Mouse (Mus musculus): ENCODE results near the gene Gck. TPM values are rescaled to one million over a fixed set of nuclear protein-coding genes. Genes with fewer than 3 reads are reported as not detected.

The Gck gene
- polyA plus RNA-seq, 1 experiment = not detected

DNA sequence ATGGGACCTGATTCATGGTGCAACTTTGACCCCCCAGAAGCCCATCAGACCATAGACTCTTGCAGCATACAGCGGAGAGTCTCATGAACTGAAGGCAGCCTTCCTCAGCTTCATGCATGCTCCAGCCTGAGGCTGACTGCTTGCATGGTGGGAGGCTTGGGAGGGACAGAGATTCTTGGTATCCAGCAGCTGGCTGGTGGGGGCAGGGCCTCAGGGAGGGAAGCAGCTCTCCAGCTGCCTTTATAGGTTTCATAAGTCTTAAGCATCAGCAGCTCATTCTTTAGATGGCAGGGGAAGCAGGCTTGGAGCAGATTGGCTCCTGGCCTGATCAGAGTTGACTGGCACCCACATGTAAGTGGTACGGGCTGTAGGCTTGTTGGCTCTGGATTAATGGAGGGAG is 82.7 kb downstream of the Gck start:
- Histone ChIP-seq H3K27ac (ENCODE audit: insufficient read depth, low read depth, low read length) (no peak overlapping the region), H3K4me3 (ENCODE audit: insufficient read depth, low read depth, low read length) (no peak overlapping the region), H3K4me1 (ENCODE audit: control insufficient read depth, insufficient read depth, low read length) (peaks cover 18% of the 10 kb centered on the region)
- TF ChIP-seq CTCF (IDR thresholded peaks at IDR 0.05; ENCODE audit: insufficient read depth, low read depth, low read length) = no peak
- no peak for TF ChIP-seq POLR2A (IDR thresholded peaks at IDR 0.05; ENCODE audit: insufficient read depth, low read depth, low read length)
- WGBS = 74% methylated on average over 2 of the region's 2 CpGs

DNA sequence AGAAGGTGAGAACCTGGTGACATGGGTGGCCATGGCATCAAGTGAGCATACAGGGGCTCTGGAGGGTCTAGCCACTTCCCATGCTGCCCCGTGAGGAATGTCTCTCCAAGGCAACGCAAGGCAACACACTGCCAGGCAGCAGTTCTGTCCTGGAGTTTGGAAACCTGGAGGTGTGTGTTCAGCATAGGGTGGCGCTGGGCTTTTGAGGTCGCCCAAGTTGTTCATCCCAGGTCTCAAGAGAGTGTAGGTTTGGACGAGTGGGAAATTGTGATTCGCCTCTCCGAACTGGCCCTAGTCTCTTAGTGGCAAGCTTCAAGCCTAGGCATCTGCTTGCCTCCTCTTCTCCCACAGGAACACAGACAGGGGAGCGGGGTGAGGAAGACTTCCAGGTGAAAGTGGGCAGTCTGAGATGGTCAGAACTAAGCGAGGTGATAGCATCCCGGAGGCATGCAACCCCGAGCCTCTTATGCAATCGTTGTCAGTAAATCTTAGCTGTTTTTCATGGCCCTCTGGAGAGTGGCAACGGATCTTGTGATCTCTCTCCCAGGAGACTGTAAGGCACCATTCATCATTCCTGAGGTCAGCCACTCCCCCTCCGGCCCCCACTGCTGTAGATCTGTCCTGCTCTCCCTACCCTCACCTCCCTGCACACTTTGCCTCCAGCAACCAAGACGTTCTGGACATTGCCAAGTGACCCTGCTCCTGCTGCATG is 87.3 kb downstream of the Gck start:
- WGBS = 63% methylated on average over 15 of the region's 15 CpGs
- Histone ChIP-seq H3K4me1 (ENCODE audit: control insufficient read depth, insufficient read depth, low read length) (peaks cover 26% of the 10 kb centered on the region), H3K4me3 (ENCODE audit: insufficient read depth, low read depth, low read length) (no peak overlapping the region; the same call in 1 of the 2 replicates), H3K27ac (ENCODE audit: insufficient read depth, low read depth, low read length) (no peak overlapping the region)
- TF ChIP-seq CTCF (IDR thresholded peaks at IDR 0.05; ENCODE audit: insufficient read depth, low read depth, low read length) (no peak), POLR2A (IDR thresholded peaks at IDR 0.05; ENCODE audit: insufficient read depth, low read depth, low read length) (no peak)

DNA sequence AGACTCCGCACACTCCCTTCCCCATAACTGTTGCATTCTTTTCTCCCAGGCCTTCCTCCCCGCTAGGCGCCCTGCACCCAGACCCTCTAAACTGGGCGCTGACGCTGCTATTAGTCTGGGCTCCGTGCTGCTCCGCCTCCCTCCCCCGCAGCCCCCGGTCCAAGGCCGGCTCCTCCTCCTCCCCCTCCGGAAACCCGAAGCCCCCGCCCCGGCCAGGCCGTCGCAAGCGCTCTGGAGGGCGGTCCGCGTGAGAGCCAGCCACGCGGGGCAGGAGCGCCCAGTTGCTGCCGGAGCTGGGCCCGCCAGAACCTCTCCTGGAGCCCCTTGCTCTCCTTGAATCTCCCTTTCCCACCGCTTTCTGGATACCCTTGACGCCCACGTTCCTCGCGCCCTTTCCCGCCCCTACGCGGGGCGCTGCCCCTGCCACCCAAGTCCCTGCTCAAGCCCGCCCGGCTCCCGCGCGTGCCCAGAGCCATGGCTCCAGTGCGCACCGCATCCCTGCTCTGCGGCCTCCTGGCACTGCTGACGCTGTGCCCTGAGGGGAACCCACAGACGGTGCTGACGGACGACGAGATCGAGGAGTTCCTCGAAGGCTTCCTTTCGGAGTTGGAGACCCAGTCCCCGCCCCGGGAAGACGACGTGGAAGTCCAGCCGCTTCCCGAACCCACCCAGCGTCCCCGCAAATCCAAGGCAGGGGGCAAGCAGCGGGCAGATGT is 88.0 kb downstream of the Gck start, which contains the start of gene Aebp1:
Gene Aebp1, plus strand, starts transcription at position 270 of the 716 bp plus-strand sequence.
- Histone ChIP-seq H3K27ac (ENCODE audit: insufficient read depth, low read depth, low read length) (no peak within 1 kb of the TSS), H3K4me1 (ENCODE audit: control insufficient read depth, insufficient read depth, low read length) (peaks cover 19% of the 10 kb centered on the region), H3K4me3 (ENCODE audit: insufficient read depth, low read depth, low read length) (peak within 1 kb of the TSS; percentile 34)
- TF ChIP-seq CTCF (IDR thresholded peaks at IDR 0.05; ENCODE audit: insufficient read depth, low read depth, low read length) = no peak
- TF ChIP-seq POLR2A (IDR thresholded peaks at IDR 0.05; ENCODE audit: insufficient read depth, low read depth, low read length) = no peak
- 7% methylated on average over 59 of the region's 59 CpGs for WGBS

DNA sequence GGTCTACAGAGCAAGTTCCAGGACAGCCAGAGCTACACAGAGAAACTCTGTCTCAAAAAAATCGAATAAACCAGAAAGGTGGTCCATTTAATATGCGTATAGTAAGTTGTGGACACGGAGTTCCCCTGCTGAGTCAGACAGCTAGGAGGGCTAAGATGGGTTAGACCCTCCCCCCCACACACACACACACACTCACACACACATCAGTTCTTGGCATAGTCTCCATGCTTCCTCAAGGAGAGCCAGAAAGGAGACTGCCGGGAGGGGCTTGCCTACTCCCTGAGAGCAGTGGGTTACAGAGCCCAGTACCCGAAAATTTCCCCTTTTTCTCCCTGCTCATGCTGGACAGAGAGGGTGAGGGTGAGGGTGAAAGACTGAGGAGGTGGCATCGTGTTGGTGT is 89.2 kb downstream of the Gck start:
- Histone ChIP-seq H3K27ac (ENCODE audit: insufficient read depth, low read depth, low read length) (no peak overlapping the region), H3K4me3 (ENCODE audit: insufficient read depth, low read depth, low read length) (no peak overlapping the region), H3K4me1 (ENCODE audit: control insufficient read depth, insufficient read depth, low read length) (peaks cover 23% of the 10 kb centered on the region)
- no peak for TF ChIP-seq POLR2A (IDR thresholded peaks at IDR 0.05; ENCODE audit: insufficient read depth, low read depth, low read length)
- no peak for TF ChIP-seq CTCF (IDR thresholded peaks at IDR 0.05; ENCODE audit: insufficient read depth, low read depth, low read length)
- 48% methylated on average over 6 of the region's 6 CpGs for WGBS

DNA sequence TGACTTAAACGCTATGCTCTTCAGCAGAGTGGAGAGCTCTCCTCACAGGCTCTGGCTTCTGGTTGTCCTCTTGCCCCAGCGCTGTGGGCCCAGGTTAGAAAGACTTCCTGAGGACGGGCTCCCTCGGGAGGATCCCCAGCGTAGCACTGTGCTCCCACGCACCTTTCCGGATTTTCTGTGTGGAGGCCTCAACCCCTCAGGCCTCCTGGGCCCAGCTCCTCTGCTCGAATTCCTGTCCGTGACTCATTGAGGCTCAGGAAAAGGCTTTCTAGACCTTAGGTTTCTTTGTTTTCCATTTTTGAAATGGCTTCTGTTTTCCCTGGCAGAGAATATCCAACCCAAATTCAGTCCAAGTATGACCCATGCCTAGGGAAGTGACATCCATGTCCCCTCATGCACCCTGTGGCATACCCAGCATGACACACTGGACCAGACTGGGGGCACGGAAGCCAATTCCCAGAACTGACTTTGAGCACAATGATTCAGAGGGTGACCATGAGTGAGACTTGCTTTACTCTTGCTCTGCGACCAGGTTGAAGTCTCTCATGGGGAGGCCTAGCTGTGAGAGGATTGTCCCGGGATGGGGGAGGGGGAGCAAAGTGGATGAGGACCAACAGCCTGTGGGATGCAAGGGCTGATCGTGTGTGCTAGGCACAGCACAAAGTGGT is 89.9 kb downstream of the Gck start:
- WGBS = 87% methylated on average over 13 of the region's 13 CpGs
- Histone ChIP-seq H3K4me1 (ENCODE audit: control insufficient read depth, insufficient read depth, low read length) (peaks cover 23% of the 10 kb centered on the region), H3K4me3 (ENCODE audit: insufficient read depth, low read depth, low read length) (no peak overlapping the region), H3K27ac (ENCODE audit: insufficient read depth, low read depth, low read length) (no peak overlapping the region)
- TF ChIP-seq POLR2A (IDR thresholded peaks at IDR 0.05; ENCODE audit: insufficient read depth, low read depth, low read length) (no peak), CTCF (IDR thresholded peaks at IDR 0.05; ENCODE audit: insufficient read depth, low read depth, low read length) (no peak)

DNA sequence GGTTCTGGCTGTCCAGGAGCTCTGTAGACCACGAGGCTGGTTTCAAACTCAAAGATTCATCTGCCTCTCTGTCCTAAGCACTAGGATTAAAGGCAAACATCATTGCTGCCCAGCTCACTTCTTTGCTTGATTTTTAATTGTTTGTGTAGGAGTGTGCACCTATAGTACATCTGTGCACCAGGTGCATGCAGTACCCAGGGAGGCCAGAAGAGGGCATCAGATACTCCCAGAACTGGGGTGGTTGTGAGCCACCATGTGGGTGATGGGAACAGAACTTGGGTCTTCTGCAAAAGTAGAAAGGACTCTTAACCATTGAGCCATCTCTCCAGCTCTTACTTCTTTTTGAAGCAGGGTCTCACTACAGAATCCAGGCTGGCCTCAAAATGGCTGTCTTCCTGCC is 91.2 kb downstream of the Gck start:
- Histone ChIP-seq H3K4me1 (ENCODE audit: control insufficient read depth, insufficient read depth, low read length) (peaks cover 23% of the 10 kb centered on the region), H3K4me3 (ENCODE audit: insufficient read depth, low read depth, low read length) (no peak overlapping the region), H3K27ac (ENCODE audit: insufficient read depth, low read depth, low read length) (no peak overlapping the region)
- TF ChIP-seq POLR2A (IDR thresholded peaks at IDR 0.05; ENCODE audit: insufficient read depth, low read depth, low read length) (no peak), CTCF (IDR thresholded peaks at IDR 0.05; ENCODE audit: insufficient read depth, low read depth, low read length) (no peak)
- 76% methylated on average over 1 of the region's 1 CpGs for WGBS

DNA sequence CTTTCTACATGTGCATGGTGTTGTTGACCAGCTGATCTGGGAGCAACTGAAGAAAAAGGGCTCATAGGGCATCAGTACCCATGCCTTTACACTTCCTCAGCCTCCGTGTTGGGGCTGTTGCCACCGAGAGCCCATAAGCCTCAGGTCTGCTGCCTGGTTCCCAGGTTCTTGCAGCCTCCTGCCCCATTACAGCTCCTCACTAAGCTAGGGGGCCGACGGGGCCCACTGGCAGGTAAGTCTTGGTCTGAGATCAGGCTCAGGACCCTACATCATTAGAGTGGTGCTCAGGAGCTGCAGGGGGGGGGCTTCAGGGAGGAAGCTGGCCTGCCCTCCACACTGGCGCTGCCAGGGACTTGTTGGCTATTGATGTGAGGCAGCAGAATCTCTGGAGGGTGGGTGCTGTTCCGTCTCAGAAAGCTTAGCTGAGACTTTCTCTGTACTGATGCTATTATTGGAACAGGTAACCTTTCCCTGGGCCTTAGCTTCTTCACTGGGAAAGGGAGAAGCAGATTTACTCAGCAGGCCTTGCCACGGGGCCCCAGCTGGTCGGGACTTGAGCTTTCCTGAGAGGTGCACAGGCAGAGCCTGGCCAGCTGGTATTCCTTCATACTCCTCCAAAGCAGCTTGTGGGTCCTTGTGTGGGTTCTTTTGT is 93.3 kb downstream of the Gck start:
- TF ChIP-seq CTCF (IDR thresholded peaks at IDR 0.05; ENCODE audit: insufficient read depth, low read depth, low read length) (no peak), POLR2A (IDR thresholded peaks at IDR 0.05; ENCODE audit: insufficient read depth, low read depth, low read length) (no peak)
- Histone ChIP-seq H3K27ac (ENCODE audit: insufficient read depth, low read depth, low read length) (0 out of 2 replicates have a peak overlapping the region, but pooled peaks have one; percentile 18), H3K4me1 (ENCODE audit: control insufficient read depth, insufficient read depth, low read length) (peaks cover 13% of the 10 kb centered on the region), H3K4me3 (ENCODE audit: insufficient read depth, low read depth, low read length) (no peak overlapping the region)
- 78% methylated on average over 8 of the region's 8 CpGs for WGBS

DNA sequence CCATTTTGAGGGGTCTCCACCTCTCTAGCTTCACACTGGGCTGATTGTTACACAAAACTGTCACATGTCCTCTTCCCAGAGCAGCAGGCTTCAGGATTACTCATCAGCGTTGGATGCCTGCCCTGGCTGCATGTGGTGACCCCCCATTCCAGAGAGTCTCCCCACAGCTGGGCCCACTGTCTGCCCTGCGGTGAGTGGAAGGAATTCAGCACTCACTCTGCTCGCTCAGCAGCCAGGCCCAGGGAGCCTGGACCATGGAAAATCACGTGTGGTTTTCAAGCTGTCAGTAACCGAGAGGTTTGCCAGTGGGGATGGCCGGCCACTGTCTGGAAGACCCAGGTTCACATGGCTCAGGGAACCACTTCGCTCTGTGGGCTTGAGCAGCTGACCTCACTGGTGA is 94.0 kb downstream of the Gck start:
- Histone ChIP-seq H3K27ac (ENCODE audit: insufficient read depth, low read depth, low read length) (0 out of 2 replicates have a peak overlapping the region, but pooled peaks have one; percentile 18), H3K4me1 (ENCODE audit: control insufficient read depth, insufficient read depth, low read length) (peaks cover 9% of the 10 kb centered on the region; the same call in 1 of the 2 replicates), H3K4me3 (ENCODE audit: insufficient read depth, low read depth, low read length) (no peak overlapping the region)
- TF ChIP-seq POLR2A (IDR thresholded peaks at IDR 0.05; ENCODE audit: insufficient read depth, low read depth, low read length) = no peak
- WGBS = 56% methylated on average over 7 of the region's 7 CpGs
